Mouse (Mus musculus): Measurements from ENCODE around the gene Mcrs1. TPM values are rescaled to one million over a fixed set of nuclear protein-coding genes. Genes with fewer than 3 reads are reported as not detected.
A peak's percentile ranks its signal among the peaks of the same experiment; 100 is the strongest.

Mcrs1 gene
- polyA plus RNA-seq, 1 experiment from 2014 or later: 102 TPM

DNA sequence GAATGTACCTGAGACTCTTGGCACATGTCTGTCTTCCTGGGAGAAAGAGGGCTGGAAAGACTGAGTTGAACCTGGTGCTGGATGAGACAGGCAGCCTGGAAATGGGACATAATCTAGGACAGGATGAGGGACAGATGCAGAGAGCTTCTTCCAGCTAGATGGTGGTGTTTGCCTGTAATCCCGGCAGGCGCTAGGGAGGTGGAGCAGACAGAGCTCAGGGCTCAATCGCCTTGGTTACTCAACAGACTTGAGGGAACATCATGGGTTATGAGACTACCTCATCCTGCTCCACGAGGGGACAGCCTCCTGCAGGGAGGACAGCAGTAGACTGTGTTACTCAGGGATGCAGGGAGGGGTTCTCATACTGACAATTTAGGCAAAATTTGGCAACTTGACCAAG lies 10.5 kb downstream of the Mcrs1 start:
- WGBS: 69% methylated on average over 4 of the region's 4 CpGs
- no peak for TF ChIP-seq EP300 (IDR thresholded peaks at IDR 0.05)
- no peak overlapping the region for H3K9ac ChIP-seq (replicated peaks; ENCODE audit: low read depth)
- H3K9me3 ChIP-seq (ENCODE audit: low read length): no peaks in the 10 kb centered on the region
- H3K4me3 ChIP-seq (ENCODE audit: low read depth, low read length): no peak overlapping the region
- no peak overlapping the region for H3K27ac ChIP-seq (ENCODE audit: low read length)
- no peak for DNase-seq (ENCODE audit: low spot score)
- peaks cover 9% of the 10 kb centered on the region; the same call in 1 of the 2 replicates for H3K36me3 ChIP-seq (ENCODE audit: insufficient read depth, low read length)
- H3K4me2 ChIP-seq (replicated peaks; ENCODE audit: low read depth, low read length): no peak overlapping the region
- no peaks in the 10 kb centered on the region for H3K27me3 ChIP-seq (replicated peaks; ENCODE audit: insufficient read depth, low read length)
- ATAC-seq: no peak
- no peaks in the 10 kb centered on the region for H3K4me1 ChIP-seq (ENCODE audit: insufficient read depth, low read depth, low read length)

- Histone ChIP-seq H3K9ac (replicated peaks; ENCODE audit: low read depth) (no peak overlapping the region), H3K36me3 (ENCODE audit: insufficient read depth, low read length) (0 out of 2 replicates have a peak, but pooled peaks cover 6% of the 10 kb centered on the region), H3K9me3 (ENCODE audit: low read length) (no peaks in the 10 kb centered on the region), H3K4me1 (ENCODE audit: insufficient read depth, low read depth, low read length) (no peaks in the 10 kb centered on the region), H3K27ac (ENCODE audit: low read length) (no peak overlapping the region), H3K4me2 (replicated peaks; ENCODE audit: low read depth, low read length) (no peak overlapping the region), H3K4me3 (ENCODE audit: low read depth, low read length) (no peak overlapping the region), H3K27me3 (replicated peaks; ENCODE audit: insufficient read depth, low read length) (no peaks in the 10 kb centered on the region)
- no peak for TF ChIP-seq EP300 (IDR thresholded peaks at IDR 0.05)
- TF ChIP-seq CTCF (IDR thresholded peaks at IDR 0.05): peak; percentile 58
- no peak for ATAC-seq
- 68% methylated on average over 4 of the region's 4 CpGs for WGBS
- no peak for DNase-seq (ENCODE audit: low spot score)
Measured at GRCm38 (mm10) chr15:99240129-99240528, 11.6 kb downstream of the Mcrs1 start.

- no peak overlapping the region for H3K9ac ChIP-seq (replicated peaks; ENCODE audit: low read depth)
- no peak overlapping the region for H3K27ac ChIP-seq (ENCODE audit: low read length)
- TF ChIP-seq EP300 (IDR thresholded peaks at IDR 0.05) (no peak), CTCF (IDR thresholded peaks at IDR 0.05) (no peak)
- DNase-seq (ENCODE audit: low spot score): no peak
- H3K4me1 ChIP-seq (ENCODE audit: insufficient read depth, low read depth, low read length): no peaks in the 10 kb centered on the region
- no peak overlapping the region for H3K4me2 ChIP-seq (replicated peaks; ENCODE audit: low read depth, low read length)
- H3K36me3 ChIP-seq (ENCODE audit: insufficient read depth, low read length): no peaks in the 10 kb centered on the region
- no peak overlapping the region for H3K4me3 ChIP-seq (ENCODE audit: low read depth, low read length)
- no peak for ATAC-seq
- no peaks in the 10 kb centered on the region for H3K9me3 ChIP-seq (ENCODE audit: low read length)
- H3K27me3 ChIP-seq (replicated peaks; ENCODE audit: insufficient read depth, low read length): no peaks in the 10 kb centered on the region
- 51% methylated on average over 11 of the region's 11 CpGs for WGBS
Measured at GRCm38 (mm10) chr15:99238006-99238405, 13.8 kb downstream of the Mcrs1 start.

GRCm38 (mm10) chr15:99234326-99235010 lies 17.3 kb downstream of the Mcrs1 start:
- H3K4me3 ChIP-seq (ENCODE audit: low read depth, low read length): no peak overlapping the region
- TF ChIP-seq EP300 (IDR thresholded peaks at IDR 0.05) (no peak), CTCF (IDR thresholded peaks at IDR 0.05) (no peak)
- H3K4me1 ChIP-seq (ENCODE audit: insufficient read depth, low read depth, low read length): no peaks in the 10 kb centered on the region
- no peak overlapping the region for H3K9ac ChIP-seq (replicated peaks; ENCODE audit: low read depth)
- no peak overlapping the region for H3K27ac ChIP-seq (ENCODE audit: low read length)
- no peaks in the 10 kb centered on the region for H3K36me3 ChIP-seq (ENCODE audit: insufficient read depth, low read length)
- H3K27me3 ChIP-seq (replicated peaks; ENCODE audit: insufficient read depth, low read length): 0 out of 2 replicates have a peak, but pooled peaks cover 6% of the 10 kb centered on the region
- ATAC-seq (no peak), DNase-seq (ENCODE audit: low spot score) (no peak)
- 41% methylated on average over 12 of the region's 12 CpGs for WGBS
- no peaks in the 10 kb centered on the region for H3K9me3 ChIP-seq (ENCODE audit: low read length)
- H3K4me2 ChIP-seq (replicated peaks; ENCODE audit: low read depth, low read length): no peak overlapping the region

DNA sequence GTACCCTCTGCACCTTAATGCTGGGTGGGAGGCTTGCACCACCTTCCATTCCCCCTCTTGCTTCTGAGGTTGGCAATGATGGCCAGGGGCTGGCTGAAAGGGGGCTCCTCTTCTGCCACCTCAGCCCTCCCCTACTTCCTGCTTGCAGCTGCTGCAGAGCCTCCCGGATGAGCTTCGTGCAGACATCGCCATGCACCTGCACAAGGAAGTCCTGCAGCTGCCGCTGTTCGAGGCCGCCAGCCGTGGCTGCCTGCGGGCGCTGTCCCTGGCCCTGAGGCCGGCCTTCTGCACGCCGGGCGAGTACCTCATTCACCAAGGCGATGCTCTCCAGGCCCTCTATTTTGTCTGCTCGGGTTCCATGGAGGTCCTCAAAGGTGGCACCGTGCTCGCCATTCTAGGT lies 18.0 kb downstream of the Mcrs1 start:
- TF ChIP-seq EP300 (IDR thresholded peaks at IDR 0.05) (no peak), CTCF (IDR thresholded peaks at IDR 0.05) (no peak)
- Histone ChIP-seq H3K9me3 (ENCODE audit: low read length) (no peaks in the 10 kb centered on the region), H3K27me3 (replicated peaks; ENCODE audit: insufficient read depth, low read length) (0 out of 2 replicates have a peak, but pooled peaks cover 6% of the 10 kb centered on the region), H3K4me2 (replicated peaks; ENCODE audit: low read depth, low read length) (no peak overlapping the region), H3K4me3 (ENCODE audit: low read depth, low read length) (no peak overlapping the region), H3K27ac (ENCODE audit: low read length) (no peak overlapping the region), H3K9ac (replicated peaks; ENCODE audit: low read depth) (no peak overlapping the region), H3K36me3 (ENCODE audit: insufficient read depth, low read length) (no peaks in the 10 kb centered on the region), H3K4me1 (ENCODE audit: insufficient read depth, low read depth, low read length) (no peaks in the 10 kb centered on the region)
- WGBS: 50% methylated on average over 17 of the region's 17 CpGs
- ATAC-seq (no peak), DNase-seq (ENCODE audit: low spot score) (no peak)

- Histone ChIP-seq H3K27me3 (replicated peaks; ENCODE audit: insufficient read depth, low read length) (0 out of 2 replicates have a peak, but pooled peaks cover 11% of the 10 kb centered on the region), H3K4me3 (ENCODE audit: low read depth, low read length) (no peak overlapping the region), H3K27ac (ENCODE audit: low read length) (no peak overlapping the region), H3K9ac (replicated peaks; ENCODE audit: low read depth) (no peak overlapping the region), H3K4me2 (replicated peaks; ENCODE audit: low read depth, low read length) (no peak overlapping the region), H3K4me1 (ENCODE audit: insufficient read depth, low read depth, low read length) (no peaks in the 10 kb centered on the region), H3K36me3 (ENCODE audit: insufficient read depth, low read length) (no peaks in the 10 kb centered on the region), H3K9me3 (ENCODE audit: low read length) (no peaks in the 10 kb centered on the region)
- WGBS: 63% methylated on average over 10 of the region's 10 CpGs
- ATAC-seq (no peak), DNase-seq (ENCODE audit: low spot score) (no peak)
- no peak for TF ChIP-seq CTCF (IDR thresholded peaks at IDR 0.05)
- TF ChIP-seq EP300 (IDR thresholded peaks at IDR 0.05): no peak
Measured at GRCm38 (mm10) chr15:99231998-99232397, 19.8 kb downstream of the Mcrs1 start.
